Mouse (Mus musculus): ENCODE measurements around the gene Rad51c.

GRCm38 (mm10) chr11:87426121-87426449 is 21.3 kb upstream of the Rad51c start:
- TF ChIP-seq CTCF (IDR thresholded peaks at IDR 0.05) (no peak), EP300 (IDR thresholded peaks at IDR 0.05) (no peak)
